Mouse (Mus musculus) embryonic facial prominence, embryonic 13.5 days (tissue): ENCODE results near the gene Mmp11. TPM values are rescaled to one million over a fixed set of nuclear protein-coding genes. Genes with fewer than 3 reads are reported as not detected.

Source experiments
- ATAC-seq: fragments of 200-750 bp; cut with Nextera tagmentation; 2 replicates; pipeline ENCODE4 v1.8.0; 2017; ENCODE audit warnings: low read depth; ENCODE audit not compliant: insufficient number of reproducible peaks, insufficient read depth, low FRiP score, low TSS enrichment
- H3K27ac ChIP-seq: fragments of 300-500 bp; sonication (generic); 2 replicates; pipeline ENCODE4 v1.5.1; 2015; ENCODE audit warnings: moderate library complexity, mild to moderate bottlenecking, inconsistent platforms
- H3K27me3 ChIP-seq: fragments of 300-500 bp; sonication (generic); 2 replicates; pipeline ENCODE4 v1.6.1; 2015; ENCODE audit warnings: mild to moderate bottlenecking, inconsistent platforms
- H3K36me3 ChIP-seq: fragments of 300-500 bp; sonication (generic); 2 replicates; pipeline ENCODE4 v1.6.1; 2015; ENCODE audit warnings: mild to moderate bottlenecking, inconsistent platforms
- H3K4me1 ChIP-seq: fragments of 300-500 bp; sonication (generic); 2 replicates; pipeline ENCODE4 v1.6.1; 2015; ENCODE audit warnings: inconsistent platforms
- H3K4me2 ChIP-seq: fragments of 300-500 bp; sonication (generic); 2 replicates; pipeline ENCODE4 v1.6.1; 2015; ENCODE audit warnings: moderate library complexity, mild to moderate bottlenecking, inconsistent platforms
- H3K4me3 ChIP-seq: fragments of 300-500 bp; sonication (generic); 2 replicates; pipeline ENCODE4 v1.5.1; 2015; ENCODE audit warnings: mild to moderate bottlenecking, inconsistent platforms
- H3K9ac ChIP-seq: fragments of 300-500 bp; sonication (generic); 2 replicates; pipeline ENCODE4 v1.6.1; 2015; ENCODE audit warnings: mild to moderate bottlenecking, inconsistent platforms
- H3K9me3 ChIP-seq: fragments of 300-500 bp; sonication (generic); 2 replicates; pipeline ENCODE4 v1.6.1; 2016; ENCODE audit warnings: inconsistent platforms
- WGBS: fragments of 180-500 bp; shearing (Covaris S2); methylation state at CpG from one replicate; pipeline ENCODE4 v1.1.7; 2015; ENCODE audit warnings: mixed read lengths; 5-methylcytosine and 5-hydroxymethylcytosine counted together
- polyA plus RNA-seq: library from polyadenylated mRNA; unstranded; fragments of >200 nt; fragmentation: Nextera tagmentation; extraction: Ambion mirVana; gene quantifications from 2 replicates; pipeline ENCODE4 v1.2.1, GENCODE M21; 2015

Gene Mmp11
- polyA plus RNA-seq, 1 experiment from 2014 or later: 123 TPM

DNA sequence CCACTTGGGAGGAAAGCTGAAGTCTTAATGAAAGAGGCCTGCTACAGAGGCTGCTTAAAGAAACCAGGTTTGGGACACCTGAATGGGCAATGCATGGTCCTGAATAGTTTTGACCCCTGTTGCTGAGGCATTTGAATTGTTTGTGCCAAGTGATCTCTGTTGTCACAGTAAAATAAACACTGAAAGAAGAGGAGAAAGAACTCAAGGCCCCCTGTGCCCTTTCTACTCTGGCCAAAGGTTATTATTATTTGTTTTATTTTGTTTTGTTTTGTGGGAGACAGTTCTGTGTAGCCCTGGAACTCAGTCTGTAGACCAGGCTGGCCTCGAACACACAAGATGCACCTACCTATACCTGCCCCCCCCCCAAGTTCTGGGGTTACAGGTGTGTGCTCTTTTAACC, 1.3 kb downstream of the Mmp11 start:
- H3K4me2 ChIP-seq: peak overlapping the region; percentile 89
- no peak overlapping the region for H3K27ac ChIP-seq
- peaks cover 44% of the 10 kb centered on the region for H3K4me1 ChIP-seq
- ATAC-seq: no peak
- peaks cover 44% of the 10 kb centered on the region for H3K27me3 ChIP-seq
- H3K36me3 ChIP-seq: no peaks in the 10 kb centered on the region
- no peak overlapping the region for H3K9ac ChIP-seq
- H3K4me3 ChIP-seq: peak overlapping the region; percentile 50
- H3K9me3 ChIP-seq: no peaks in the 10 kb centered on the region
- WGBS: 64% methylated on average over 1 of the region's 1 CpGs

DNA sequence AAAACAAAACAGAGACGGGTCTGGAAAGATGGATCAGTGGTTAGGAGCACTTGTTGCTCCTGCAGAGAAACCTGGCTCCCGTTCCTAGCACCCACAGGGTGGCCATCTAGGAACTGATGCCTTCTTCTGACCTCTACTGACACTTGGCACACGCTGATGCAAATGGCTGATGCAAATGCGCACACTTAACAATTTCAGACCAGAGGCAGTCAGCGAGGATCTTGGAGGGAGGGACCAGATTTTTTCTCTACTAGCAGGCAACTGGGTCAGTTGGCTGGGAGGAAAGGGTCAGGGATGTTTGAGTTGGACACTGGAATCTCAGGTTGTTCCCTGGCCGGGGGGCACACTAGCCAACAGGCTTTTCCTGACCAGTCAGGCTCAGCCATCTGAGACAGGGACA, 3.4 kb downstream of the Mmp11 start, which contains the start of gene Chchd10:
Chchd10 (plus strand) TSS at position 240 of the 400 bp plus-strand sequence.
- Histone ChIP-seq H3K27me3 (peaks cover 39% of the 10 kb centered on the region), H3K36me3 (peaks cover 7% of the 10 kb centered on the region), H3K9ac (peak within 1 kb of the TSS; percentile 91), H3K4me3 (peak within 1 kb of the TSS; percentile 69), H3K9me3 (no peaks in the 10 kb centered on the region), H3K27ac (peak within 1 kb of the TSS; percentile 89), H3K4me2 (peak within 1 kb of the TSS; percentile 93), H3K4me1 (peaks cover 50% of the 10 kb centered on the region)
- 29% methylated on average over 6 of the region's 6 CpGs for WGBS
- no peak for ATAC-seq

DNA sequence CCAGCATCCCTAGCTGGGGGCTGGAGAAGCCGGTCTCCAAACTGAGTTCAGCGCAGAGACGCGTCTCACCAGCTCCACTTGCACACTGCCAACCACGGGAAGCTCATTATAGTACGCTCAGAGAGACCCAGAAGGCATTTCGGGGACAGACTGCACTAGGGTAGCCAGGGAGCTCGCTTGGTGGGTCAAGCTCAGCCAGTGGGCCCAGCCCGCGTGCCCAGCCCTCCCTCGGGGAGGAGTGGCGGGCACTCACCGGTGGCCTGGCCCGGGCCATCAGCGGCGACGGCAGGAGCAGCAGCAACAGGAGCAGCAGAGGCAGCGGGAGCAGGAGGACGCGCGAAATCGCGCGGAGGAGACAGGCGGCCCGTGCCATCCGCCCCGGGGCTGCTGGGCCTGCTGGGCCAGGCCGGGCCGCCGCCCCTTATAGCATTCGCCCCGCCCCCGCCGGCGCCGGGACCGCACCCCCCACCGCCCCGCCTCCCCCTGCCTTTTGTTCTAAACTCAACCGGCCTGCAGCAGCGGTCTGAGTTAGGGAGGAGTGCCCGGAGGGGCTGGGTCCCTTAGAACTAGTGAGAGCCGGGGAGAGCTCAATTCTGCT, 4.1 kb downstream of the Mmp11 start:
- WGBS: under 1% methylated on average over 44 of the region's 44 CpGs

DNA sequence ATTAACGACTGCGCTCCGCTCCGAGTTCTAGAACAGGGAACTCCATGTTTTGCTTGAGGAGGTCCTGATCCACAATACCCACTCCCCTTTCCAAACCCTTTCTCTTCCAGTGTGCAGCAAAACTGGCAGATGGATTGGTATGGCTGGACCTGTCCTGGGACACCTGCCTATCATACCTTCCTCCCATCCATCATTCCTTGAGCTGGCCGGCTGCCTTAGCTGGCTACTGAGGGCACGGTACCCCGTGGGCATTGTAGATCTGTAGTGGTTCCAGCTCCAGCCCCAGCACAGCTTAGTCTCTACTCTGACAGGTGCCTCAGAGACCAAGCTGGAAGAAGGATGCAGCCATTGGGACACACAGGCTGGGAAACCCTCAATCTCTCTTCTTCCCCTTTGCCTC, 5.0 kb downstream of the Mmp11 start:
- H3K27ac ChIP-seq: peak overlapping the region; percentile 89
- no peak for ATAC-seq

More for the DNA sequence above, 4.1 kb downstream of the Mmp11 start:
- peak overlapping the region; percentile 89 for H3K27ac ChIP-seq
- peak; percentile 69 for ATAC-seq
- peaks cover 50% of the 10 kb centered on the region for H3K4me1 ChIP-seq
- H3K9me3 ChIP-seq: no peaks in the 10 kb centered on the region
- peak overlapping the region; percentile 93 for H3K4me2 ChIP-seq
- peak overlapping the region; percentile 69 for H3K4me3 ChIP-seq
- peaks cover 32% of the 10 kb centered on the region for H3K27me3 ChIP-seq
- peak overlapping the region; percentile 91 for H3K9ac ChIP-seq
- peaks cover 14% of the 10 kb centered on the region for H3K36me3 ChIP-seq

DNA sequence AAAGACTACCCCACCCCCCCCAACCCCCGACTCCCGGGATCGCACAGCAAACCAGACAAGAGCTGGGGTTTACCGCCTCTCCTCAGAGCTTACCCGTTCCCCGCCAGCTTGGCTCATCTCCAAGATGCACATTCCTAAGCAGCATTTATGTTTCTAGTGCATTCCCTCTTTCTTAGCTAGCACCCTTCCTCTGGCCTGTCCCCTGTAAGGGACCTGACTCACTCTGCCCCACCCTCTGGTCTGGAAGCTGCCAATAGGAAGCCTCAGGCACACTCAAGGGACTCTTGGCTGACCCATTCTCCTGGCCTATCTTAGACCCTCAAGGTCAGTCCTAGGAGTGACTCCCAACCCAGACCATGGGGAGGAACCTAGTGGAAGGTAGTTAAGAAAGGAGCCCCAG, 6.0 kb downstream of the Mmp11 start:
- 8% methylated on average over 6 of the region's 6 CpGs for WGBS
- Histone ChIP-seq H3K36me3 (peaks cover 33% of the 10 kb centered on the region), H3K4me1 (peaks cover 40% of the 10 kb centered on the region), H3K27me3 (peaks cover 13% of the 10 kb centered on the region), H3K4me3 (peak overlapping the region; percentile 69), H3K4me2 (peak overlapping the region; percentile 93), H3K9me3 (no peaks in the 10 kb centered on the region), H3K27ac (peak overlapping the region; percentile 62), H3K9ac (0 out of 2 replicates have a peak overlapping the region, but pooled peaks have one; percentile 32)
- no peak for ATAC-seq

More for the DNA sequence above, 5.0 kb downstream of the Mmp11 start:
- H3K4me1 ChIP-seq: peaks cover 50% of the 10 kb centered on the region
- H3K27me3 ChIP-seq: peaks cover 24% of the 10 kb centered on the region
- no peaks in the 10 kb centered on the region for H3K9me3 ChIP-seq
- peak overlapping the region; percentile 69 for H3K4me3 ChIP-seq
- peak overlapping the region; percentile 93 for H3K4me2 ChIP-seq
- WGBS: 15% methylated on average over 7 of the region's 7 CpGs
- peak overlapping the region; percentile 91 for H3K9ac ChIP-seq
- peaks cover 23% of the 10 kb centered on the region for H3K36me3 ChIP-seq

DNA sequence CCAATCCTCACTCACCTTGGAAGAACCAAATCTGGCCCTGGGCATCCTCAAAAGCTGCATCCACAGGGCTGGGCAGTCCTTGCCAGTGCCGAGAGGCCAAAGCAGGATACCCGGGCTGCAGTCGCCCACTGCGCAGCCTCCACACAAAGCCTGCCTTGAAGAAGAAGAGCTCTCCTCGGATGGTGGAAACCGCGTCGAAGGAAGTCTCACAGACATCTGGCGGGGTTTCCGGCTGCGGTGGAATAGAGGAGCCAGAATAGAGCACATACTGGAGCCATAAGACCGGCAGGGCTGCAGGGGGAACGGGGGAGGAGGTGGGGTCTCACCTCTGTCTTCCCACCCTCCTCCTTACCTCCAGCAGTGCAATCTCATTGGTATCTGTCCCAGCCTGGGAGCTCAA, 9.9 kb downstream of the Mmp11 start:
- peaks cover 35% of the 10 kb centered on the region for H3K4me1 ChIP-seq
- H3K36me3 ChIP-seq: peaks cover 58% of the 10 kb centered on the region
- H3K4me2 ChIP-seq: no peak overlapping the region
- 0 out of 2 replicates have a peak, but pooled peaks cover 1% of the 10 kb centered on the region for H3K27me3 ChIP-seq
- no peak for ATAC-seq
- WGBS: 72% methylated on average over 13 of the region's 13 CpGs
- no peak overlapping the region for H3K9ac ChIP-seq
- H3K9me3 ChIP-seq: no peaks in the 10 kb centered on the region
- no peak overlapping the region for H3K4me3 ChIP-seq
- no peak overlapping the region for H3K27ac ChIP-seq

DNA sequence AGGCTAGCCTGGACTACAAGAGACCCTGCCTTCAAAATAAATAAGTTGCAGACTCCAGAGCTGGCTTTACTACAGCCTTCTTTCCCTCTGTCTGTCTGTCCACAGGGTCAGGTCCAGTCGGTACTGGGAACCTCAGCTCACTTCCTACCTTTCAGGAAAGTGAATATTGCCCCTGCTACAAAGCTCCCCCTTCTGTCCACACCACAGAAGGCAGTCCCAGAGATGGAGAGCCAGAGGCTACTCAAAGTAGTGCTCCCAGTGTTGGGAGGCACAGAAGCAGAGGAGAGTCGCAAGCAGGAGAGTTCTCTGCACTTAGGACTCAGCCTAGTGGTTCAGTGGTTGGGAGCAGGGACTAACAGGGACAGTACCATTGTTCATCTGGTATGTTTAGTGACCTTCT, 12.0 kb downstream of the Mmp11 start:
- H3K9me3 ChIP-seq: no peaks in the 10 kb centered on the region
- no peak overlapping the region for H3K4me2 ChIP-seq
- WGBS: 60% methylated on average over 2 of the region's 2 CpGs
- no peak overlapping the region for H3K4me3 ChIP-seq
- H3K27me3 ChIP-seq: no peaks in the 10 kb centered on the region
- peaks cover 58% of the 10 kb centered on the region for H3K36me3 ChIP-seq
- peaks cover 28% of the 10 kb centered on the region for H3K4me1 ChIP-seq
- H3K27ac ChIP-seq: no peak overlapping the region
- no peak for ATAC-seq
- no peak overlapping the region for H3K9ac ChIP-seq

DNA sequence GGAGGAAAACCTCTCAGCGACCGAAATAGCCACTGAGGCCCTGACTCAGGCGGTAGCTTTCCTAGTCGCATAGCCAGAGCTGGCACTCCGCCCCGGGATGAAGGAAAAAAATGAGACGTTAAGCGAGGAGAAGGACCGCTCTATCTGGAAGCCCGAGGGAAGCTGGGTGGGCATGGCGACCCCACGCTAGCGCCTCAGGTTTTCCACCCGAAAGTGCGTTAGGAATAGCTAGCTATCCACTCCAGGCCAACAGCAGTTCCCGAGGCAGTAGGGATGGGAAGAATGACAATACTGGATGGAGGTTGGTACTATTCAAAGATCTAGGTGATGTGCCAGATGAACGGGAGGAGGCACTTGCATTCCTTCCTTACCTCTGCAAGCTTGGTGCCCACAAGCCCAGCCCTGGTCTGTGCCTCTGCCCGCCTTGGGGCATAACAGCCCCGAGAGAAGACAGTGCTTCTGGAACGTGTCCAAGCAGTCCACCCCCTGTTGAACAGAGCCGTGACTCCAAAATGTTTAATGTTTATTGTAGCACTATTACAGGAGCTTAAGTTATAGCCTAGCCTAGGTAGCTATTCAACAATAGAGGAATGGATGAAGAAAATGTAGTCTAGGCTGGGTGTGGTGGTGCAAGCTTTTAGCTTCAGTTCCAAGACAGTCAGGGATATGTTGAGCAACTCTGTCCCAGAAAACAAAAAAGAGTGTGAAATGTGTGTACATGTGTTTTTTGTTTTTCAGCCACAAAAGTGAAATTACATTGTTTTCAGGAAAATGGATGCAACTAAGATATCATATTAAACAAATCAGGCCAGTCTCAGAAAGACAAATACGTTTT, 14.4 kb downstream of the Mmp11 start:
- Histone ChIP-seq H3K27ac (peak overlapping the region; percentile 97), H3K4me3 (peak overlapping the region; percentile 81), H3K4me1 (peaks cover 49% of the 10 kb centered on the region), H3K4me2 (peak overlapping the region; percentile 76), H3K9me3 (no peaks in the 10 kb centered on the region), H3K9ac (peak overlapping the region; percentile 97), H3K27me3 (no peaks in the 10 kb centered on the region), H3K36me3 (peaks cover 45% of the 10 kb centered on the region)
- 3% methylated on average over 22 of the region's 22 CpGs for WGBS
- 0 out of 2 replicates have a peak, but pooled peaks have one; percentile 33 for ATAC-seq

DNA sequence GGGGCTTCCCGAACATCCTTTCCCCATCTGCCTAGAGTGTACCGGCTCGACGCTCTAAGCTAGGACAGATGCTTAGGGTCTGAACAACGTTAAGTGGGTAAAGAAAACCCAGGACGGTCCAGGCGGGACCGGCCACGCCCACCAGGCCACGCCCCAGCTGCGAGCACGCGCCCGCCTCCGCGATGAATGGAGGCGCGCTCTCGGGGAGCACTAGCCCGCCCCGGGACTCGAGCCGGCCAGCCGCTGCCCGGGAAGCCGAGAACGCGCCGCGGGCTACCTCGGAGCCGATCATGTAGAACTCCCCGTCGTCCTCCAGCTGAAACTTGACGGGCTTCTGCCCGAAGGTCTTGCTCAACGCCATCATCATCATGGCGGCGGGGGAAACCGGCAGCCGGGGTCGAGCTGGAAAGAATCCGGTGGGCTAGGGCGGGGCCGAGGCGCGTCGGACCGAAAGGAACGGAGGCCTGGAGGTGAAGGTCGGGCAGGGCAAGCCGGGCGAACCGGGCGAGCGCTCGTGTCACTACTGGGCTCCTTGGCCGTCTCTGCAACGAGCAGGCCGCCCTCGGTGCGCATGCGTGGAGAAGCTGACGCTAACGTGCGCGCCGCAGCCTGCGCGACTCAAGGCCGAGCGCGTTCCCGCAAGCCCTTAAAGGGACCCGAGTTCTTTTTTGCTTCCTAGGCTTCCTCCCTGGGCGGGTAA, 15.1 kb downstream of the Mmp11 start, which contains the start of gene Smarcb1:
Smarcb1 (minus strand) TSS at position 592 of the 700 bp plus-strand sequence.
- H3K4me1 ChIP-seq: peaks cover 57% of the 10 kb centered on the region
- H3K36me3 ChIP-seq: peaks cover 45% of the 10 kb centered on the region
- H3K4me3 ChIP-seq: peak within 1 kb of the TSS; percentile 81
- peak within 1 kb of the TSS; percentile 97 for H3K27ac ChIP-seq
- under 1% methylated on average over 76 of the region's 76 CpGs for WGBS
- no peaks in the 10 kb centered on the region for H3K27me3 ChIP-seq
- ATAC-seq: peak; percentile 79
- H3K9ac ChIP-seq: peak within 1 kb of the TSS; percentile 97
- H3K9me3 ChIP-seq: no peaks in the 10 kb centered on the region
- H3K4me2 ChIP-seq: peak within 1 kb of the TSS; percentile 76

DNA sequence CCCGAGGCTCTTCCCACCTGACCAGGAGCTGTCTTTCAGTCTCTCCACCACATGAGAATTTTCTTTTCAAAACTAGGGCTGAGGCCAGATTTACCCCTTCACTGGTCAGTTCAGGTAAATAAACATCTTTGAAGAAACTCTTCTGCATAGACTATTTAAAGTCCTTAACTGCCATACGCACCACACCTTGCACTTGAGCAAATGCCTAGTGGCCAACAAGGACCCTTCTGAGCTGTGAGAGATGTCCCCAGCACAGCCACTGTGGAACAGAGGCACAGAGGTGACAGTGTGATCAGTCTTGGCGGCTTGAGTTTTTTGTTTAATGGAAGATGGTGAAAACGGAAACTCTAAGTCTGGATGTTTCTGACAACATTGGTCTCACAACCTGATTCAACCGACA, 17.3 kb downstream of the Mmp11 start:
- H3K9ac ChIP-seq: no peak overlapping the region
- H3K4me1 ChIP-seq: peaks cover 70% of the 10 kb centered on the region
- no peaks in the 10 kb centered on the region for H3K27me3 ChIP-seq
- H3K4me2 ChIP-seq: no peak overlapping the region
- peaks cover 44% of the 10 kb centered on the region for H3K36me3 ChIP-seq
- H3K4me3 ChIP-seq: 0 out of 2 replicates have a peak overlapping the region, but pooled peaks have one; percentile 3
- H3K27ac ChIP-seq: no peak overlapping the region
- no peak for ATAC-seq
- H3K9me3 ChIP-seq: no peaks in the 10 kb centered on the region
- WGBS: 83% methylated on average over 5 of the region's 5 CpGs

DNA sequence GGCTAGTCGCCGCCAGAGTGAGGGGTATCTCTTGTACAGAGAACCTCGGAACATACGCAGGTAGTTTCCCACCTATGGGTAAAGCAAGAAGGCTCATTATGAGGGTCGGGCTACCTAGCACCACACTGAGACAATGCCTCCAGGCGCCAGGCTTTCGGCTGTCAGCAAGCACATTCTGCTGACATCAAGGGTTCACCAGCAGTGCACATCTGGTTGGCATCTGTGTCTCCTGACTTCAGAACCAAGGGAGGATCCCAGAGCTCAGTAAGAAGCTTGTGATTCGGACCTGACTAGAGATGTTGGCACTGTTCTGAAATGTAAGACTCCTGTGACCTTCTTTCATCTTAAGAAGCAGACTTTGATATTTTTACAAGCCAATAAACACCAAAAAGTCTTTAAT, 19.5 kb downstream of the Mmp11 start:
- no peak overlapping the region for H3K9ac ChIP-seq
- 44% methylated on average over 8 of the region's 8 CpGs for whole genome bisulfite sequencing
- no peak overlapping the region for H3K4me3 ChIP-seq
- H3K27me3 ChIP-seq: no peaks in the 10 kb centered on the region
- peaks cover 49% of the 10 kb centered on the region for H3K36me3 ChIP-seq
- H3K4me2 ChIP-seq: no peak overlapping the region
- H3K27ac ChIP-seq: peak overlapping the region; percentile 3; the same call in 1 of the 2 replicates
- peaks cover 66% of the 10 kb centered on the region for H3K4me1 ChIP-seq
- ATAC-seq: no peak
- no peaks in the 10 kb centered on the region for H3K9me3 ChIP-seq
